Mouse (Mus musculus) stomach, adult 2 months (tissue): Measurements from ENCODE around the gene Nxf1. TPM values are rescaled to one million over a fixed set of nuclear protein-coding genes. Genes with fewer than 3 reads are reported as not detected.

Experiments
- polyA plus RNA-seq: library from polyadenylated mRNA; depleted of rRNA; stranded (reverse); fragments of >200 nt; gene quantifications from 2 replicates; pipeline ENCODE4 v1.2.3, GENCODE M21; 2012; rRNA removed

The Nxf1 gene
- polyA plus RNA-seq, 1 experiment: 38.5 TPM

Other genes with a start within 250 kb of the Nxf1 start
- not detected in 2 replicates for gene Slc22a8, start 165.8 kb upstream of the Nxf1 start, polyA plus RNA-seq
- not detected in 2 replicates for gene Slc22a6, start 139.0 kb upstream of the Nxf1 start, polyA plus RNA-seq
- 2.4 and 2.8 TPM in 2 replicates for gene Chrm1, start 93.3 kb upstream of the Nxf1 start, polyA plus RNA-seq
- 59.0 and 70.9 TPM in 2 replicates for gene Slc3a2, start 33.7 kb upstream of the Nxf1 start, polyA plus RNA-seq
- gene Wdr74, start 21.2 kb upstream of the Nxf1 start, polyA plus RNA-seq: 13.9 and 17.6 TPM in 2 replicates
- not detected in 2 replicates for gene 1700092M07Rik, start 16.4 kb upstream of the Nxf1 start, polyA plus RNA-seq
- 28.6 and 29.7 TPM in 2 replicates for gene Stx5a, start 15.7 kb upstream of the Nxf1 start, polyA plus RNA-seq
- gene Tmem223, start 13.9 kb downstream of the Nxf1 start, polyA plus RNA-seq: 107 and 138 TPM in 2 replicates
- gene Tmem179b, start 17.4 kb downstream of the Nxf1 start, polyA plus RNA-seq: 63.5 and 70.7 TPM in 2 replicates
- 5.5 and 9.3 TPM in 2 replicates for gene Taf6l, start 29.3 kb downstream of the Nxf1 start, polyA plus RNA-seq
- 9.7 and 10.4 TPM in 2 replicates for gene Polr2g, start 41.5 kb downstream of the Nxf1 start, polyA plus RNA-seq
- 0.48 and 0.78 TPM in 2 replicates for gene Zbtb3, start 45.5 kb downstream of the Nxf1 start, polyA plus RNA-seq
- gene Ttc9c, start 62.3 kb downstream of the Nxf1 start, polyA plus RNA-seq: 1.4 and 2.1 TPM in 2 replicates
- gene Hnrnpul2, start 62.9 kb downstream of the Nxf1 start, polyA plus RNA-seq: 4.1 and 4.8 TPM in 2 replicates
- gene AC129217.1, start 72.7 kb downstream of the Nxf1 start, polyA plus RNA-seq: 0.61 TPM in 1 of 2 replicates, not detected in the other
- gene Bscl2, start 80.4 kb downstream of the Nxf1 start, polyA plus RNA-seq: 102 and 130 TPM in 2 replicates
- gene Gng3, start 82.1 kb downstream of the Nxf1 start, polyA plus RNA-seq: 0.41 and 0.42 TPM in 2 replicates
- 1.0 and 1.1 TPM in 2 replicates for gene Lrrn4cl, start 93.7 kb downstream of the Nxf1 start, polyA plus RNA-seq
- 92.0 and 115 TPM in 2 replicates for gene Ubxn1, start 114.4 kb downstream of the Nxf1 start, polyA plus RNA-seq
- 7.5 and 9.7 TPM in 2 replicates for gene Uqcc3, start 123.8 kb downstream of the Nxf1 start, polyA plus RNA-seq
- 0.36 and 0.58 TPM in 2 replicates for gene Lbhd1, start 126.7 kb downstream of the Nxf1 start, polyA plus RNA-seq
- not detected in 2 replicates for gene Gm49403, start 126.9 kb downstream of the Nxf1 start, polyA plus RNA-seq
- 2.3 and 2.6 TPM in 2 replicates for gene 1810009A15Rik, start 131.8 kb downstream of the Nxf1 start, polyA plus RNA-seq
- gene Gm49416, start 131.9 kb downstream of the Nxf1 start, polyA plus RNA-seq: 0.21 TPM in 1 of 2 replicates, not detected in the other
- 12.8 and 15.7 TPM in 2 replicates for gene Ints5, start 135.9 kb downstream of the Nxf1 start, polyA plus RNA-seq
- 23.0 and 34.6 TPM in 2 replicates for gene Ganab, start 141.0 kb downstream of the Nxf1 start, polyA plus RNA-seq
- gene B3gat3, start 163.3 kb downstream of the Nxf1 start, polyA plus RNA-seq: 51.9 and 68.6 TPM in 2 replicates
- 10.0 and 15.1 TPM in 2 replicates for gene Rom1, start 172.3 kb downstream of the Nxf1 start, polyA plus RNA-seq
- 27.6 and 30.6 TPM in 2 replicates for gene Eml3, start 172.5 kb downstream of the Nxf1 start, polyA plus RNA-seq
- gene Mta2, start 184.8 kb downstream of the Nxf1 start, polyA plus RNA-seq: 7.1 and 8.7 TPM in 2 replicates
- 6.5 and 9.3 TPM in 2 replicates for gene Tut1, start 196.8 kb downstream of the Nxf1 start, polyA plus RNA-seq
- 33.9 and 55.8 TPM in 2 replicates for gene Eef1g, start 210.0 kb downstream of the Nxf1 start, polyA plus RNA-seq
- 6.4 and 12.5 TPM in 2 replicates for gene Ahnak, start 232.2 kb downstream of the Nxf1 start, polyA plus RNA-seq